Mouse (Mus musculus) embryonic facial prominence, embryonic 14.5 days (tissue): ENCODE measurements around the gene Gm20708. TPM values are rescaled to one million over a fixed set of nuclear protein-coding genes. Genes with fewer than 3 reads are reported as not detected.
A peak's percentile ranks its signal among the peaks of the same experiment; 100 is the strongest.

Experiments
- ATAC-seq: fragments of 200-750 bp; cut with Nextera tagmentation; 2 replicates; pipeline ENCODE4 v1.8.0; 2017; ENCODE audit warnings: low read depth, moderate number of reproducible peaks, moderate TSS enrichment
- DNase-seq: peaks from one replicate; pipeline ENCODE4 v3.0.0-alpha.2; 2015; ENCODE audit warnings: low spot score
- H3K27ac ChIP-seq: fragments of 300-500 bp; sonication (generic); replicated peaks from 2 replicates; pipeline ENCODE4 v1.5.1; 2014; ENCODE audit warnings: low read depth, mild to moderate bottlenecking, low read length, moderate library complexity
- H3K27me3 ChIP-seq: fragments of 300-500 bp; sonication (generic); replicated peaks from 2 replicates; pipeline ENCODE4 v1.6.1; 2014; ENCODE audit warnings: low read length; ENCODE audit not compliant: control insufficient read depth, insufficient read depth
- H3K36me3 ChIP-seq: fragments of 300-500 bp; sonication (generic); 2 replicates; pipeline ENCODE4 v1.6.1; 2014; ENCODE audit warnings: low read length, mixed read lengths; ENCODE audit not compliant: control insufficient read depth, insufficient read depth
- H3K4me1 ChIP-seq: fragments of 300-500 bp; sonication (generic); 2 replicates; pipeline ENCODE4 v1.6.1; 2014; ENCODE audit warnings: antibody characterized with exemption, low read length; ENCODE audit not compliant: control insufficient read depth, insufficient read depth
- H3K4me2 ChIP-seq: fragments of 300-500 bp; sonication (generic); 2 replicates; pipeline ENCODE4 v1.6.1; 2014; ENCODE audit warnings: low read depth, mild to moderate bottlenecking, low read length, moderate library complexity, mixed read lengths
- H3K4me3 ChIP-seq: fragments of 300-500 bp; sonication (generic); 2 replicates; pipeline ENCODE4 v1.5.1; 2014; ENCODE audit warnings: low read depth, mild to moderate bottlenecking, low read length
- H3K9ac ChIP-seq: fragments of 300-500 bp; sonication (generic); 2 replicates; pipeline ENCODE4 v1.6.1; 2014; ENCODE audit warnings: low read depth, mild to moderate bottlenecking, low read length, moderate library complexity, mixed read lengths
- H3K9me3 ChIP-seq: fragments of 300-500 bp; sonication (generic); 2 replicates; pipeline ENCODE4 v1.6.1; 2016; ENCODE audit warnings: low read length; ENCODE audit not compliant: control insufficient read depth
- WGBS: fragments of 180-500 bp; shearing (Covaris S2); extraction: QIAGEN DNeasy Blood & Tissue Kit; methylation state at CpG from one replicate; pipeline ENCODE4 v1.1.7; 2014; 5-methylcytosine and 5-hydroxymethylcytosine counted together
- polyA plus RNA-seq: library from polyadenylated mRNA; unstranded; fragments of >200 nt; fragmentation: Nextera tagmentation; extraction: Ambion mirVana; gene quantifications from 2 replicates; pipeline ENCODE4 v1.2.1, GENCODE M21; 2014

Gene Gm20708
- polyA plus RNA-seq, 1 experiment from 2014 or later: 0.86 TPM

DNA sequence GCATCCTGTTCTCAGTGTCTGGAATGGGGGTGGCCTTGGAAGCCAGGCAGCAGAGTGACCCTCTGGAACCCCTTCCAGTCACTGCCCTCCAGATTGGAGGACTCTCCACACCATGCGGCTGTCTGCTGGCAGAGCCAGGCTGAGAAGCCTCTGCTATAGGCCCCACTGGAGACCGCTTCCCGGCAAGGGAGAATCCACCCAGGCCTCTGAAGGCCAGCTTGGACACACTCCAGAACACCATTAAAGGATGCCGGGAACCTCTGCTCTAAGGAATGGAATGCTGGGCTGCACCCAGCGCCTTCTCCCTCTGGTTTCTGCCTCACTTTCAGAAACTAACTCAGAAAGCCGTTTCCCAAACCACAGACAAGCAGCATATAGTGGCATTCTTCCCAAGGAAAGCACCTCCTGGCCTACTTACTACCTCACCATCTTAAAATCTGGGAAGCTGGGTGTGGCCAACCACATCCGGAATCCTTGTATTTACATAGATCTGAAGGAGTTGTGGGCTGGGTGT, 13.3 kb downstream of the Gm20708 start:
- H3K36me3 ChIP-seq: peaks cover 44% of the 10 kb centered on the region
- no peak overlapping the region for H3K4me2 ChIP-seq
- H3K27me3 ChIP-seq: no peaks in the 10 kb centered on the region
- H3K4me1 ChIP-seq: peaks cover 19% of the 10 kb centered on the region; the same call in 1 of the 2 replicates
- peak overlapping the region; percentile 17; the same call in 1 of the 2 replicates for H3K9ac ChIP-seq
- WGBS: 63% methylated on average over 7 of the region's 7 CpGs
- ATAC-seq (no peak), DNase-seq (peak; percentile 54)
- no peak overlapping the region; the same call in 1 of the 2 replicates for H3K4me3 ChIP-seq
- peak overlapping the region; percentile 66 for H3K27ac ChIP-seq
- no peaks in the 10 kb centered on the region for H3K9me3 ChIP-seq

DNA sequence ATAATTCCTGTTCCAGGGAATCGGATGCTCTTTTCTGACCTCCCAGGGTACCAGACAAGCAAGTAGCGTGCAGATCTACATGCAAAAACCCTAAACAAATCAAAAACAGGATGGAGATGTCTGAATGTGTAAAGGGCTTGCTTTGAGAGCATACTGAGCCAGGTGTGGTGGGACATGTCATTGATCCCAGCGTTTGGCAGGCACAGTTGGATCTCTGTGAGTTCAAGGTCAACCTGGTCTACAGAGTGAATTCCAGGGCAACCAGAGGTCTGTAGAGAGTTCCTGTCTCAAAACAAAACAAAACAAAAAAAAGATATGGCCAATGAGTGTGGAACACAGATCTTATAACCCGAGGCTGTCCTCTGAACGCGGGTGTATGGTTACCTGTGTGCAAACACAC, 13.9 kb downstream of the Gm20708 start:
- Histone ChIP-seq H3K27me3 (no peaks in the 10 kb centered on the region), H3K9me3 (no peaks in the 10 kb centered on the region), H3K4me2 (0 out of 2 replicates have a peak overlapping the region, but pooled peaks have one; percentile 85), H3K9ac (no peak overlapping the region), H3K27ac (no peak overlapping the region), H3K36me3 (peaks cover 38% of the 10 kb centered on the region), H3K4me1 (peaks cover 24% of the 10 kb centered on the region), H3K4me3 (no peak overlapping the region)
- WGBS: 79% methylated on average over 6 of the region's 6 CpGs
- no peak for ATAC-seq
- DNase-seq: no peak

DNA sequence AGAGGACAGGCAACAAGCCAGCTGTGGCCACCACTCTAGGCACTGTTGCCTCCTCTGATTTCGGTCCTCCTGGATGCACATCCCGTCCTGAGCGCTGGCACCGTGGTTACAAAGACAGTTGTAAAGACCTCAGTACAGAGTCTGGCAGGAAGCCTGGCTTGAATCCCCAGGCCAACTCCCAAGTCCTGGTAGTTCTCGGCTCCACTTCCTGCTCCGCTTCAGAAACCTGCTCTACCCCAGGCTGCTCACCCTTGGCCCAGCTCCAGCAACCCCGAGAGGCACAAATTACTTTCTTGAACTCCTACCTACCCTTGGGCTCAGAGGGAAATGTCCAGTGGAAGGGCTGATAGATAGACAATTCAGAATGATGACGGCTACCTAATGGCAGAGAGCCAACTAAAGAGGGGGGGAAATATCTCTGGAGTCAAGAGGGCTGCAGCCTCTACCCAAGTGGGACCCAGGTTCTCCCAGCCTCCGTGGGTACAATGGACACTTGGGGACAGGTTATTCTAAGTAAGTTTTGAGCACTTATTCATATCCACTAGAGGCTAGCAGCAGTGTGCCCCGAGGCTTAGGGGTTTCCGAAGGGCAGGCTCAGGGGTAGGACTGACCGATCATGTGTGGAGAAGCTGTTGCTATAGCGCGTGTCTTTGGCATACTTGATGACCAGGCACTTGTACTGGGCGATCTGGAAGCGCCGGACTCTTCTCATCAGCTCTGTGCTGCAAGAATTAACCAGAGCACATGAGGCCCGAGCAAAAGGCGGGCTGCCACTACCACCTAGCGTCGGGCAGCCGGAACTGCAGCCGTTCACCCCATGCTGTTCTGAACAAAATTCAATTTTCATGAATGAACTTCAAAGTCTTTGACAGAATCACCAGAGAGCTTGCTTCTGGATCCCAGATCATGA, 14.8 kb downstream of the Gm20708 start:
- ATAC-seq: peak; percentile 64
- Histone ChIP-seq H3K27ac (peak overlapping the region; percentile 88; the same call in 1 of the 2 replicates), H3K9ac (peak overlapping the region; percentile 78), H3K36me3 (peaks cover 28% of the 10 kb centered on the region), H3K4me1 (peaks cover 27% of the 10 kb centered on the region), H3K27me3 (no peaks in the 10 kb centered on the region), H3K9me3 (no peaks in the 10 kb centered on the region), H3K4me2 (peak overlapping the region; percentile 85), H3K4me3 (peak overlapping the region; percentile 55)
- peak; percentile 80 for DNase-seq
- WGBS: 13% methylated on average over 23 of the region's 23 CpGs

DNA sequence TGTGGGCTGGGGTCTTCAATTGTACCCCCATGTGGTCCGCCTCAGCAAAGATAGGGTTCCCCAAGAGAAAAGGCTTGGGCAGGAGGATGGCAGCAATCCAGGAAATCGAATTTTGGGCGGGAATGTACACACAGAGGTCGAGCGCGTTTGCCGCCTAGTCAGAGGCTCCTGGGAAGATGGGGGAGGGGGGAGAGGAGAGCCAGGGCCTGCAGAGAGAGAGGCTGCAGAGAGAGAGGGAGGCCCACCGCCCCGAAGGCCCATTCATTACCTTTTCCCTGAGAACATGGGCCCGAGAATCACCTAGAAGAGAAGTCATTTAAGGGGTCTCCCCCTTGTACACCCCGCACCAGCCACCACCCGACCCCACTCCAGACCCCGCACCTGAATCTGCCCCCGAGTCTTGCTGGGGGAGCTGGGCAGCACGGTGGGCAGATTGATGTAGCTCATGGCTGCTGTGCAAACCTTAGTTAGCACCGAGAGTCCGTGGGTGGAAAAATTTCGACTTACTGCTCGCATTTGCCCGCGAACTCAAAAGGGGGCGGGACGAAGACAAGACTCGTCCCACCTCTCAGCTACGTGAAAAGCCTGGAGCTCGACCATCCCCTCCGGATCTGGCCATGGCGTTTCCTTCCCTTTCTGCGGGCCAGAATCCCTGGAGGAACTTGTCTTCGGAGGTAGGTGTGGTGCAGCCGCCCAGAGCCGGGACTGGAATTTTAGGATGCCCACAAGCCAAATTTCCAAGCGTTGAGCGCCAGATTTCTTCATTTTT, 16.0 kb downstream of the Gm20708 start, which contains the start of the genes Afmid and Tk1:
TSS of gene Afmid (plus strand) at position 592 of the 769 bp plus-strand sequence.
TSS of gene Tk1 (minus strand) at position 760 of the 769 bp plus-strand sequence.
- H3K9ac ChIP-seq: peak within 1 kb of the TSS; percentile 78
- H3K4me1 ChIP-seq: peaks cover 27% of the 10 kb centered on the region
- H3K27ac ChIP-seq: peak within 1 kb of the TSS; percentile 88
- peak within 1 kb of the TSS; percentile 55 for H3K4me3 ChIP-seq
- peak; percentile 96 for DNase-seq
- H3K4me2 ChIP-seq: peak within 1 kb of the TSS; percentile 85
- peak; percentile 75 for ATAC-seq
- H3K36me3 ChIP-seq: peaks cover 17% of the 10 kb centered on the region
- under 1% methylated on average over 33 of the region's 34 CpGs for WGBS
- H3K27me3 ChIP-seq: no peaks in the 10 kb centered on the region
- H3K9me3 ChIP-seq: no peaks in the 10 kb centered on the region

DNA sequence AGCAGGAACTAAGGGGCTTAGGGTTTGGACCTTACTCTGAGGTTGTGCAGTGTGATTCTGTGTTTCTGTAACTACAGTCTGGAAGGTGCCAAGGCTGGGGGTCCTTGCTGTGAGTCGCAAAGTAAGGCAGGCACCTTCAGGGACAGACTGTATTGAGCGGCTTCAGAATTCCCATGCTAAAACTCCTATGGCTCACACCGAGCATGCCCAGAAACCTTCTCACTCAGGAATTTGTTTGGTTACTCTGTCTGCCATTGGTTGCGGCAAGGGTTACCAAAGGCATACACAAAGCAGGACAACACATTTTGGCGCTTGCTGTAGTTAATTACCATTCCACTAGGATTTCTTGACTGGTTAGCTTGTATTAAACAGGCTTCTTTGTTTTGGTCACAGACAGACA, 16.7 kb downstream of the Gm20708 start:
- H3K4me2 ChIP-seq: peak overlapping the region; percentile 85
- peak; percentile 58 for ATAC-seq
- H3K27ac ChIP-seq: peak overlapping the region; percentile 88
- H3K27me3 ChIP-seq: no peaks in the 10 kb centered on the region
- H3K4me3 ChIP-seq: peak overlapping the region; percentile 55
- H3K9ac ChIP-seq: peak overlapping the region; percentile 78
- peaks cover 12% of the 10 kb centered on the region for H3K36me3 ChIP-seq
- WGBS: under 1% methylated on average over 5 of the region's 5 CpGs
- DNase-seq: no peak
- H3K9me3 ChIP-seq: no peaks in the 10 kb centered on the region
- peaks cover 27% of the 10 kb centered on the region for H3K4me1 ChIP-seq

DNA sequence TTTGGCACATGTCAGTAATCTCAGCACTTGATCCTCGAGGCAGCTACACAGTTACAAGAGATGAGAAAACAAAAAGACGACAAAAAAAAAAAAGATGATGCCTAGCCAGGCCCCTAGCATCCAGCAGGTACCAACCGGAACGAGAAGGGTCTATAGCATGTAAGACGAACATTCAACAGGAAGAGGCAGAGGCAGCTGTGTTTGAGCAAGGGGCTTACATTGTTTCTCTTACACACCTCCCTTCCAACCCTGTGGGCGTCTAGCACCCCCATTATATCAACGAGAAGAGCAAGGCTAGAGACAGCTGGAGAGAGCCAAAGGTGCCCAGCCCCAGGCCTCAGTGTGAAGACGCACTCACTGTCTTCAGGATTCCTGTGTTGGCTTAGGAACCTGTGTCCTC, 17.4 kb downstream of the Gm20708 start:
- Histone ChIP-seq H3K9me3 (no peaks in the 10 kb centered on the region), H3K27me3 (no peaks in the 10 kb centered on the region), H3K36me3 (peaks cover 5% of the 10 kb centered on the region; the same call in 1 of the 2 replicates), H3K4me3 (no peak overlapping the region), H3K4me1 (peaks cover 27% of the 10 kb centered on the region), H3K27ac (peak overlapping the region; percentile 88), H3K9ac (no peak overlapping the region), H3K4me2 (peak overlapping the region; percentile 85)
- WGBS: 62% methylated on average over 8 of the region's 8 CpGs
- no peak for DNase-seq
- ATAC-seq: no peak

GRCm38 (mm10) chr11:117827386-117827785, 17.9 kb downstream of the Gm20708 start:
- 67% methylated on average over 3 of the region's 3 CpGs for WGBS
- Histone ChIP-seq H3K9ac (no peak overlapping the region), H3K9me3 (no peaks in the 10 kb centered on the region), H3K4me1 (peaks cover 27% of the 10 kb centered on the region), H3K27me3 (no peaks in the 10 kb centered on the region), H3K4me3 (no peak overlapping the region), H3K27ac (no peak overlapping the region), H3K36me3 (0 out of 2 replicates have a peak, but pooled peaks cover 5% of the 10 kb centered on the region), H3K4me2 (no peak overlapping the region)
- DNase-seq (no peak), ATAC-seq (no peak)
